Mouse (Mus musculus): ENCODE measurements around the gene Shisa8.

DNA sequence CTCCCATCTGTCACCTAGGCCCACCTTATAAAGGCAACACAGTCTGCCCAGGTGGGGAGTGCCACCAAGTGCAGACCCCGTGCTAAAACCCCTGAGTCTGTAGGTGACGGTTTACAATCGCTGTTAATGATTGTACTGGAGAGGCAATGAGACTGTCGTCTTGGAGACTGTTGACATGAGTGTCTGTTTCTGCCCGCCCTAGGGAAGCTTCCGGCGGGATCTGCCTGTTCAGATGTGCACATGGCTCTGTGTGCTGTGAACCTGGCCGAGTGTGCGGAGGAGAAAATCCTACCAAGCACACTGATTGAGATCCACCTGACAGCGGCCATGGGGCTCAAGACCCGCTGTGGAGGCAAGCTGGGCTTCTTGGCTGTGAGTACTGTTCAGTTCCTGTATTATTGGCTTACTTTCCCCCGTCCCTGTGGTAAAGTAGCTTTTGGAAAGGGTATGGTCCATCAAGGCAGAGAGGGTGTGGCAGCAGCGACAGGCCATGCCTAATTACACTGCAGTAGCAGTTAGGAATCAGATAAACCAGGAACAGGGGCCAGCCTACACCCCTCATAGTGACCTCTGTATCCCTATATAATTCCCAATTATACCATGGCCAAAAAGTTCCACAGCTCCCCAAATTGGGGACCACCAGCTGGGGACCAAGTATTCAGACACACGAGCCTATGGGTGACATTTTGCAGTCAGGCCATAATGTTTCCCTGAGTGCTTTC is 27.4 kb downstream of the Shisa8 start:
- TF ChIP-seq EP300 (IDR thresholded peaks at IDR 0.05; ENCODE audit: low read depth): no peak
- no peak for TF ChIP-seq CTCF (IDR thresholded peaks at IDR 0.05; ENCODE audit: low read depth)

Data from heart, postnatal 0 days (tissue).